Mouse (Mus musculus): ENCODE measurements around the gene Fmnl2.
A peak's percentile ranks its signal among the peaks of the same experiment; 100 is the strongest.

Gene Fmnl2

DNA sequence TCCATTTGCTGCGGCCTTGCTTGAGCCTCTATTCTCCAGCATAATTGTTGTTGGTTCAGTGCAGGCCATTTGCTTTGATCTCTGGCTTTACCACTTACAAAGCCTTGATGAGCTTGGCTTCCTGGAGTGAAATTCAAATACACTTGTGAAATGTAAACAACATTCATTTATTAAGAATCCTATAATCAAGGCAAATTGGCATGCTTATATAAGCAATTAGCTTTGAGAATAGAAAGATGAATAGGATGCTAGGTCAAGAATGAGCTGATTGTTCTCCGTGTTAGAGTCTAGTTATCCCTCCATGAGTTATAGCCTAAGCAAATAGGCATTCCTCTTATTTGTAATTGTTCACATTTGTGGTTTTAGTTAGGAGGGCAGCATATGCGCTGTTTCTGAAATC, 8.5 kb downstream of the Fmnl2 start:
- no peak for DNase-seq

DNA sequence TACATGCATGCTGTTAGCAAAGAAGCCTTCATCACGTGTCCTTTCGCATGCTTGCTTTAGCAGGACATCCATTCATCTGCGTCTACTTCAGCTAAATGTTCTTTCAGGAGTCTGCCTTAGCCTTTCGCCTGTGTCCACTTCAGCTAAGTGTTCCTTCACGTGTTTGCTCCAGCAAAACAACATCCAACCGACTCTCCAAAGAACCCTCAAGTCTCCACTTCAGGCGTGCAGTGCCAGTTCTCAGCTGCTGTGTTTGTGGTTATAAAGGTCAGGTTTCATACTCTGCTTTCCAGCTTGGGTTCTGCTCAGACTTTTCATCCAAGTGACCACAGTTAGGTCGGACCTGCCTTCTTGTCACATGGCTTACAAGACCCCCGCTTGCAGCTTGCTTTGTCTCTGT, 10.1 kb downstream of the Fmnl2 start:
- no peak for DNase-seq

DNA sequence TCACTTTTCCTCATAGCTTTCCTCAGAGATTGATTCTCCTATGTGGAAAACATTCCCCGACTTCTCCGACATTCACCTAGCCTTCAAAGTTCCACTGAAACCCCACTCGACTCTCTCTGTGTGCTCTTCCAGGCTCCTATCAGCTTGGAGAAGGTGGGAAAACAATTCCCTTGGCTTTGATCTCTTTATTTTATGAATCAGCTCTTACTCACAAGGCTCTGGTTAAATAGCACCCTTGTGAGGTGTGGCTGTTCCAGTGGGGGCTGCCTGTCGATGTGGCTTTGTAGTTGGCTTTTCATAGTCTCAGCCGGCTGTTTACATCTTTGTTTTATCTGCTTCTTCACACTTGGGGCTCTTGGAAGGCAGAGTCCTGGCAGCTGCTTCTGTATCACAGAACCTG, 10.5 kb downstream of the Fmnl2 start:
- no peak for DNase-seq

DNA sequence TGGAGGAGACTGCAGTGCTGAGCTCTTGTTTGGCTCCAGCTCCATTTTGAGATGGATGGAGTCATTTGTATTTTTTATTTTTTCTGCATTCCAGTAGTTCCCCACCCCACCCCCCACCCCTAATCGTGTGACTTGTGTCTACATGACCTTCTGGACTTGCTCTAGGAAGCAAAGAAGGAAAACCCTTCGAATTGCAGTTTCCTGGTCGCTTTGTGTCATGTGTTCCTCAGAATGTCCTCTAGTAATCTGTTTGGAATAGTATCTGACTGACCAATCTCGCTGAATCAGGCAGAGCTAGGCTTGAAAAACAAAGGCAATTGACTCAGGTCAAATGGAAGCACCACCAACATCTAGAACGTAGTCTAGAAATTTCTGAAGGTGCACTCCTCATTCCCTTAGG, 15.0 kb downstream of the Fmnl2 start:
- no peak for DNase-seq

DNA sequence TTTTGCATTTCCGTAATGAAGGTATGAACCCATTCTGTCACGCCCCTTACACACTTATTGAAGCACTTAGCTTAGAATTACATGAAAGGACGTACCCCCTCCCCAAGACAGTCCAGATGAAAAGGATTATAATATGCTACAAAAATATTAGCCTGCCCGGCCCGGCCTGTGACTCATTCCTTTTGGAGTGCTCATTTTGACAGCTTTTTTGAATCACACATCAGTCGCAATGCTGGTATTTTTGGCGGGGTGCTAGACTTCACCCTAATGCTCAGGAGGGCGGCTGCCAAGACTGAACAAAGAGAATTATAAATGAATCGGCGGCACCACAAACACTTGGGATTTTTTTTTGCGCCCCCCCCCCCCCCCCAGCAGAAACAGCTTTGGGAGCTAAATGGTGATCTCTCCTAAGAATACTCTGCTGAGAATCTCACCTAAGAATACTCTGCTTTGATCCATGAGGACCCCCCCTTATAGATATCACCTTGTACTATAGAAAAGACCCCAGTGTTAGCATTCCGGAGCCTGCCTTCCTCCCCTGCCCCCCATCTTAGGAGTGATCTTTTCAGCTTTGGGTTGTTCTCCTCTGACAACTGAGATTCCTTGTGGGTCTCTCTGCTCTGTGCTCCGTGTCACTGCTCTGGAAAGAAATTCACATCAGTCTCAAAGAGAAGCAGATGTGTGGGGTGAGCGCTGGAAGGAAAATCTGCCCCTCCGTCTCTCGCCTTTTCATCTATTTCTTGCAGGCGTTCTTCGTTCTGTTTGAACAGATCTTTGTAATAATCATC, 15.8 kb downstream of the Fmnl2 start:
- DNase-seq = no peak

DNA sequence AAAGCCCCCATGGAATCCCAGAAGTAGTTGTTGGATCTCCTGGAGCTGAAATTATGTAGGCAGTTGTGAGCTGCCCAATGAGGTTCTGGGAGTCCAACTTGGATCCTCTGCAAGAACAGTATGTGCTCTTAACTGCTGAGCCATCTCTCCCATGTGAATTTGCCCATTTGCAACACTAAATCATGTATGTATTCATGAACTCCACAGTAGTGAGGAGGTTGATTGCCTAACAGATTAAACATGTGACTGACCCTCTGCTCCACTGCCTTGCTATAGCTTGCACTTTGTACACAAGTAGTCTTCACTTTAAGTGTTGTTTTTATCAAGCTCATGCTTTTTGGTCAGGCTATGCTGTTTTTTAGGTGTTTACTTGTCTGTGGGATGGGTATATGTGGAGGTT, 17.1 kb downstream of the Fmnl2 start:
- no peak for DNase-seq

DNA sequence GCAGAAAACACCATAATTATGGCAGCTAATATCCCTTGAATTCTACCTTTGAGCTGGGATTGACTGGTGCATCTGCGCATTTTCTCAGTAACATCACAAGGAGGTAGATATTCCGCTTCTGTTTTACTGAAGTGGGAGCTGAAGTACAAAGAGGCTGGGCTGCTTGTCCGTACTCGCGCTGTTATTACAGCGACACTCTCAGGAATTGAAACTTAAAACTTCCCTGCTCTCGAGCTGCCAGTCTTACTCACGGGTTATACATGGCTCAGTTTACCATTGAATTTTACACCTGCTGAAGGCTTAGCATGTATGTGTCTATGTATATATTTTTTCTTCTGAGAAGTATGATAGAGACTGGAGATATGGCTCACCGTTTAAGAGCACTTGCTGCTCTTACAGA, 18.1 kb downstream of the Fmnl2 start:
- DNase-seq = no peak

DNA sequence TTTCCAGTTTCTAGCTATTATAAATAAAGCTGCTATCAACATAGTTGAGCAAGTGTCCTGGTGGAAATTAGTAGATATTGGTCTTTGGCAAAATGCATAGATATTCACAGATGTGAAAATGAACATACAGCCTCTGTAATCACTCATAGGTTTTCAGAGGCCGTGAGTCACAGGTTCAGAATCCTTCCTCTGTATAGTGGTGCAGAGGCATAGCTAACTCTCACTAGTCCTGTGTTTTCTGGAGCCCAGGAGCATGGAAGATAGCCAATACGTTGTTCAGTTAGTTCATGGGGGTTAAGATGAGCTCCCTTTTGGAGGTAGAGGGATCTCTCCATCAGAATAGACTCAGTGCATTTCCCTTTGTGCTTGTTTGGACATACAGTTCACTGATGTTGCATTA, 25.7 kb downstream of the Fmnl2 start:
- no peak for DNase-seq

DNA sequence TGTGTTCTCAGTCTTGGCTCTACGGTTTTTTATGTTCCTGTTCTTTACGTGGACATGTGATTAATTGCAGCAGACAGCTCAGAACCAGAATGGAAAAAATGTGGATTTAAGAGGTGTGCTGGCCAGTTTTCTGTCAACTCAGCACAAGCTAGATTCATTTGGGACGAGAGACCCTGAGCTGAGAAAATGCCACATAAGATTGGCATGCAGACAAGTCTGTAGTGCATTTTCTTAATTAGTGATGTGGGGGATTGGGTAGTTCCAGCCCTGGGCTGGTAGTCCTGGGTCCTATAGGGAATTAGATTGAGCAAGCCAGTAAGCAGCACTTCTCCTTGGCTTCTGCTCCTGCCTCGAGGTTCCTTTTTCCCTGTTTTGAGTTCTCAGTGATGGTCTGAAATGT, 26.4 kb downstream of the Fmnl2 start:
- no peak for DNase-seq

DNA sequence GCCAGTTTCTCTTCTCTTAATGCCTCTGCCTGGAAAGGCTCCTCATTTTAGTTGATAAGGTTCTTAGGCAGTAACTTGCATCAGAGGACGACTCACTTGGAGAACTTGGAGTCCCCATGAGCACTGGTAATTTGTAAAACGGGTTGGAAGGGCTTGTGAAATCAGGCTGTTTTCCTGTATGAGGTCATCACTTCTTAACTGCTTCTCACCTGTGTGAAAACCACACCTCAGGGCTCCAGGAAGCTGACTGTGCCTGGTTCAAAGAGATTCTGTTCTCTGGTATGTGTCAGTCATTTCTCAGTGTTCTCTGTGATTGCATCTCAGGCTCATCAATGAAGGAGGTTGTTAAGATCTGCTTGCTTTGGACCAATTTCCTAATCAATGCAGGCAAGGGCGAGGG, 27.4 kb downstream of the Fmnl2 start:
- no peak for DNase-seq

DNA sequence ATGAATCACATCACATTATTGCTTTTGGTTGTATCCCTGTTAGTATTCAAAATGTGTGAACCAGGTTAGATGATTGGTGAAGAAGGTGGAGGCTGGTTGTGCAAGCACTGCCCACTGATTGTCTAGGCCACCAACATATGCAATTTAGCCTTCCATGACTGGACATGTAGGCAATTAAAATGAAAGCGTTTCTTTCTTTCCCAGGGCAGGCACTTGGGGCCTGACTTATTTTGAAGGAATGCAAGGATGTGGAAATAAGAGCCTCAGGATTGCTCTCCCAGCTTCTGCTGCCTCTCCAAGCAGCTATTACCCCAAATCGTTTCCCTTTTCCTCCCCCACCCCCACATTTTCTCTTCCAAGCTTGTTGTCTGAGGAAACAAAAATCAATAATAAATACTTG, 29.6 kb downstream of the Fmnl2 start:
- no peak for DNase-seq

DNA sequence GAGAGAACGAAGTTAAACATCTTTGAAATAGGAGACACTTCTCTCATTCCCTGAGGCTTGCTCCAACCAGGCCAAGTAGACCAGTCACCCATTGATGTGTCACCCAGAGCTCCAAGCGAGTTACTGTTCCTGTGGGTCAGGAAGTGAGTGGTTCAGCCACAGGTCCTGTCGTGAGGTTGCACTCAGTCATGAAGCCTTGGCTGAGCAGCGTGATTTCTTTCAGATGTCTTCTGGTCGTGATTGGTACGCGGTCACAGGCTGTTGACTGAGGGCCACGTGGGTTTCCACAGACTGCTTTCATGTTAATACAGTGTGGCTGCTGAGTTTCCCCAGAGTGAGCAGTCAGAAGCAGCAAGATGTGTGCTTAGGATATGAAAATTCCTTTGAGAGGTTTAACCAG, 33.5 kb downstream of the Fmnl2 start:
- DNase-seq = no peak

DNA sequence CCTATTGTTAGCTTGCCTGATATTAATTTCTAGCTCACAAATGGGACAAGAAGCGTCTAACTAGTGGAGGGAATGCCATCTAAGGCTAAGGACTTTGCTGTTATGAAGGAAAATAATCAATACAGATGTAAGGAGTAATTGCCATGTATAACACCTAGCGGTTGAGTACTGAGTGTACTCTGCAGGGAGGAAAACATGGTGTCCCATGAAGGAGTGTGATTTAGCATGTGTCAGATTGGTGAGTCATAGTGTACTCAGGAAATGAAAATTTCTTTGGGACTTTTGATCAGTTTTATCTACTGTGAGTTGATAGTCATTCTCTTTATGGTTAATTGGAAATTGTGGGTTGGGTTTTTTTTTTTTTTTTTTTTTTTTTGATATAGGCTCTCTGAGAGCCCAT, 34.1 kb downstream of the Fmnl2 start:
- DNase-seq = no peak

DNA sequence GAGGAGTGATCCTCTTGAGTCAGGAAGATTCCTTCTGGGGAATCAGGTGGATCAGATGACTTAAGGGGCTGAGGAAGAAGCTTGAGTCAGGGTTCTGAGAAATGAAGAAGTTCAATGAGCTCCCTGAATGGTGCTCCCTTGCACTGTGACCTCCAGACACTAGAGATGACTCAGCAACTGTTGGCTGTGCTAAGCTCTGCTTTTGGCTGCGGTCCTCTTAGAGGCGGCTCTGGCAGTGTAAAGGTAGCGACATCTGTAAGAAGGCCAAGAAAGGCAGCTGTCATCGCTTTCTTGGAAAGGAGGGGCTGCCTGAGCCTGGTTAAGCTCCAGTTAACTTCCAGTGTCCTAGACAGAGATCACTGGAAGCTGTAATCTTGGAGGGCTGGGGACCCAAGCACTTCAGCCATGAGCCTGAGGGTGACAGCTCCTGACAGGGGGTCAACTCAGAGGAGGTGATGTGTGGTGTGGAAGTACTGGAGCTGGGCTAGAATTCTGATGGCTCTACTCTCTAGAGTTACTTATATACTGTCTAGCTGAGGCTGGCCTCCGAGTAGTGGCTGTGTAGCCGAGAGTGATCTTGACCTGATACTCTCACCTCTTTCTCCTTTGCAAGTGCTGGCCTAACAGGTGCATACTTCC, 37.4 kb downstream of the Fmnl2 start:
- no peak for DNase-seq

DNA sequence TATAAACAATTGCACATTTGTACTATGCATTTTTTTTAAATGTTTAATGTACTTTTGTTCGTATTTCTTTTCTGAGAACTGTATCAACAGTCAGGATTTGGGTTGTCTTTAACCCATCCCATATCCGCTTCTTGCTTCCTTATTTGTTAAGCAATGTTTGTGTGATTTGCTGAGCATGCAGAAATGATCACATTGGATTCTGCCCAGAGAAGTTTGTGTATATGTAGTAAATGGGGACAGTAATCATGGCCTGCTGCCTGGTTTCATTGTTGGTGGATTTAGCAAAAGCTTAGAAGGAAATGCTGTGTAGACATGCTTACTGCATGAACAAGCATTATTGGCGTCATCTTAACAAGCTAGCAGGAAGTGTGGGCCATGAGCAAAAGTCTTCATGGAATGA, 39.3 kb downstream of the Fmnl2 start:
- no peak for DNase-seq

DNA sequence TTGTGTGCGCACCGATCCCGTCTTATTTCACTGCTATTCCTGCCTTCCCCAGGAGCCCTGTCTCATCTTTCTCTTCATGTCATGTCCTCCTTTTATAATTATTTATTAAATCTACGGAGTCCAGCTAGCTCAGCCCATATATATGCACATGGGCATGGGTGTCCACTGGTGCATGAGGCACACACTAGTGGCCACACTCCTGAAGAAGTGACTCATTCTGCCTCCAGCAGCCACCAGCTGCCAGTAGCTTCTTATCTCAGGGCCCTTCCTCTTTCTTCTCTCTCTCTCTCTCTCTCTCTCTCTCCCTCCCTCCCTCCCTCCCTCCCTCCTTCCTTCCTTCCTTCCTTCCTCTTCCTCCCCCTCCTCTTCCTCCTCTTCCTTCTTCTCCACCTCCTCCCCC, 43.1 kb downstream of the Fmnl2 start:
- DNase-seq = no peak

DNA sequence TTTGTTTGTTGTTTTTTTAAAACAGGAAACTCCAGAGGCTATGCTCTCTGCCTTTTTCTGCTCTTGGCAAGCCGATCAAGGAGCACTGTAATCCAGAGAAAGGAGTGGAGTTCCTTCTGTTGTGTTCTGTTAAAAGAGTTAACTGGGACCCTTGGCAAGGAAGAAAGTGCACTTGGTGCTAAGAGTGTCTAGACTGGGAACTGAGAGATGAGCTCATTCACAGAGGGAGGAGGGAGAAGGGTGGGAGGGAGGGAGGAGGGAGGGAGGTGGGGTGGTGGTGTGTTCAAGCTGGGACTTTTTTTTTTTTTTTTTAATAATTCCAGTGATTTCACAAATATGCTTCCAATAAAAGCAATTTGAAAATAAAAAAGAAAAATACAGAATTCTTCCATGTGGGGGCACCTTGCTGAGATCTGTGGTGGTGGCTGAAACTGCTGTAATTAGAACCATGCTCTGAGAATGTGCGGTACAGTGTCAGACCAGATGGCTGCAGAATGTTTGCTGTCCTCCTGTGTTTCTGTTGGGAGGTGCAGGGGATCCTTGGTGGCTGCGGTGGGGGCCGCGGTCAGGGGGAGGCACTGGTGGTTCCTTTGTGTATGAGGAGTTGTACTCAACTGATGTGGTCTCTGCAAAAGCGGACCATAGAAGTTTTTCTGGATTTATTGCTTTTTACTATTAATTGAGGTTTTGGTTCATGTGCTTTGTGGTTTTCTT, 43.8 kb downstream of the Fmnl2 start:
- DNase-seq = peak; percentile 13

DNA sequence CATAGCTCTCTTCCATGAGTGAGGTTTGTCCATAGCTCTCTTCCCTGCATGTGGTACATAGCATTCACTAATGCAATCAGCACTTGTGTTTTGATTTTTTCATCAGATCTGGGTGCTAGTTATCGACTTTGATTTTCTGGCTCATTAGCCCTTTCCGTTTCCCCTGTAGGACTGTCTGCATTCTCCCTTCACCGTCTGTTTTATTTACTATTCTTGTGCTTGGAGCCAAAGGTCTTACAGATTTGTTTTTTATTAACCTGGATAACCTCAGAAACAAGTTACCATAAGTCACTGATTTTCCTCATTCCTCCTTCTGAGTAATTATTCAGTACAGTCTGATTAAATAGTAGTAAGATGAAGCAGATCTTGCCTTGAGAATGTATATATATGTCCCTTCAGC, 44.8 kb downstream of the Fmnl2 start:
- DNase-seq = no peak

DNA sequence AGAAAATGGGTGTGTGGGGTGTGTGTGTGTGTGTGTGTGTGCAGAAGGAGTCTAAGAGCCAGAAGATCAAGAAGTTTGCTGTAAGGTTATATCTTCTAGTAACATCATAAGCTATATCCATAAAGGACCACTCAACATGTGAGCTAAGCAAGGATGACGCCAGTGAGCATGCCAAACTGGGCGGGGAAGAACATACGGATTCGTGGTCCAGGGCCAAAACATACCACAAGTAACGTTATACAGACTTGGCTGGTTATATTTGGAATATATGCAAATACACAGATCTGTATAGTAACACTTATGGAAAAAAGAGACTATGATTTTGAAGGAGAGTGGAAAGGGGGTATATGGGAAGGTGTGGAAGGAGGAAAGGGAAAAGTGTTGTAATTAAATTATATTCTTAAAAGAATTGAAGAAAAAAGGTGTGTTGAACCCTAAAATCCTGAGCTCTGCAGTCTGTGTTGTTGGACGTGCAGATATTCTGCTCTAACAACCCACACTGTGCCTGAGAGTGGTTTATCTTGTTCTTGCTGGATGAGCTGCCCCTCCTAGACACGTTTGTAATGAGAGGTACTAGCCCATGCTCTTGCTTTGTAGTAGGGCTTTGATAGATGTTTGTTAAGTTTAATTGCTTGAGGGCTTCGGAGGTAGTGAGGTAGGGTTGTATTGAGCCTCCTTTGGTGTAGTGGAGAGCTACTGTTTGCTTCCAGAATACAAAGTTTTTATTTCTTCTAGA, 45.7 kb downstream of the Fmnl2 start:
- no peak for DNase-seq

DNA sequence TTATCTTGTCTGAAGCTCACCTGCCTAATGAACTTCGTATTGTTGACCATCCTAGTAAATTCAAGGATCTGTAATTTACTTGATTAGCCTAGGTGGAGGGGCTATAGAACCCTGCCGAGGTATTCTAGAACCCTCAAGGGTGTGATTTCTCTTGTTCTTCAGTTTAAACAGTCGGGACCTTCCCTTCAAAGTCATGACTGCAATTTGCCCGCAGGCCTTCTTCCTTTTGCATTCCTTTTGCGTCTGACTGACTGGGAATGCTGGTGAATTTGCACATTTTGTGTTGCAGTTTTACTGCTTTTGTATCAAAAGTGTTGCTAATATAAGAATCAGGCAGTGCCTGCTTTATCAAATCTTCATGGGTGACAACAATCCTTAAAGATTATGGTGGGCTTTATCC, 46.9 kb downstream of the Fmnl2 start:
- no peak for DNase-seq

DNA sequence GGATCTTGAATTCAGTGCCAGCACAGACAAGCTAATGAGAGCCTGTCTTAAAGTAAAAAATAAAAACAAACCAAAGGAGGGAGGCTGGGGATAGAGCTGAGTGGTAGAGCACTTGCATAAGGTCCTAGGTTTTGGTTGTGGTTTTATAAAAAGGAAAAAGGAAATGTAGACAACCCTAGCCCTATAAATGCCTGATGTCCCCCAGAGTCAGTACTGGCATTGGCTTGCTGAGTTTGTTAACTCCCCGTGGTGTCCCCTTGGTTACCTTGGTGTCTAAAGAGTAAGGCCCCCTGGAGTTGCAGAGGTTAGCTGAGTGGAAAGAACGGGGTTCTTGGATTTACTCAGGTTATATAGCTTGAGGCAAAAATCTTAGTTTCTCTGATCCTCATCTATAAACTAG, 55.7 kb downstream of the Fmnl2 start:
- no peak for DNase-seq

DNA sequence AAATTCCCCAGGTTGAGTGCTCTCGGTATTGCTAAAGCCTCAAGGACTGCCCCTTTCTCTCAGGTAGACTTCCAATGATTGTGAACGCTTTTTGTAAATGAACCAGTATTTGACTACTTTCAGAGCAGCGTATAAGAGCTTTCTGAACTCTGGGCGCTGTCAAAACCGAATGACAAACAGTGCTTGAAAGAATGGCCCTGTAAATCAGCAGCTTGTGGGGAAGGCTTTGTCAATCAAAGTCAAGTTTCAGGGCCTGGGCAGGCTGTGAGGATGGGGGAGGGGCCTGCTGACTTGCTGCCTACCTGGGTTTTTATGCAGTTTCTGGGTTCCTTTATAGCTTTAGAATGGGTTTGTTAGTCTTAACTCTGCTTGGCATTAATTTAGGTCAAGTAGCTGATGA, 56.1 kb downstream of the Fmnl2 start:
- no peak for DNase-seq

DNA sequence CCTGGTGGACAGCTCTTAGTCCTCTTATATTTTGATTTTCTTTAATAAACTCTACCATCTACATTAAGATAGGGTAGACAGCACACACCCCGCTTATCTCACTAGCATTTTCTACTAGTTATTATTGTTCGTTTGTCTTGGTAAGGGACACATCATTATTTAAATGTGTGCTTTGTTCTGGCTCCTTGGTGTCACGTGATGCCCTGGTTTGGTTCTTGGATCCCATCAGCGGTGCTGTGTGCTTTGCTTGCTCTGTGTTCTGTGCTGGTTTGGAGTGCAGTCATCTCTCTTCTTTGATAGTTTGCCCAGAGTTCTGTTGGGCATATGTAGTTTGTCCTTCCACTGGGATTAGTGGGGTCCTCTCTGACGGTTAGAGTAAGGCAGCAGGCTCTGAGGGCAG, 57.9 kb downstream of the Fmnl2 start:
- DNase-seq = no peak

DNA sequence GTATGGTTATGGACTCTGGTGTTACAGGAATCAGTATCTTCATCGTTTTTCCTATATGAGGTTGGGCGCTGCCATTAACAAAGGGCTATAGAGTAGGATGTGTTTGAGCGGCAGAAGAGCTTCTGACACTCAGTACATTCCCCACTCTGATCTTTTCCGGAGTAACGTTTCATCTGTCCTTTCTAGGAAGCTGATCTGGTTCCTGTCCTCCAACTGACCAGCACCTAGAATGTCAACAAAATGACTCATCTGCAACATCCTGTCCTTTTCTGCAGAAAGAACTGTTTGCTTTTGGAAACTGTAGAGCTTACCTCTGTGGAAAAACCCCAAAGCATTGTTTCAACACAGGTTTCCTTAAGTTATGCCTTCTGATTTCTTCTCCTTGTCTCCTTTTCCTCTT, 60.4 kb downstream of the Fmnl2 start:
- DNase-seq = no peak

All from right cerebral cortex, postnatal 25 days (tissue).